8 mouse cellular contexts compared by ENCODE assay signal in the genomic region with DNA sequence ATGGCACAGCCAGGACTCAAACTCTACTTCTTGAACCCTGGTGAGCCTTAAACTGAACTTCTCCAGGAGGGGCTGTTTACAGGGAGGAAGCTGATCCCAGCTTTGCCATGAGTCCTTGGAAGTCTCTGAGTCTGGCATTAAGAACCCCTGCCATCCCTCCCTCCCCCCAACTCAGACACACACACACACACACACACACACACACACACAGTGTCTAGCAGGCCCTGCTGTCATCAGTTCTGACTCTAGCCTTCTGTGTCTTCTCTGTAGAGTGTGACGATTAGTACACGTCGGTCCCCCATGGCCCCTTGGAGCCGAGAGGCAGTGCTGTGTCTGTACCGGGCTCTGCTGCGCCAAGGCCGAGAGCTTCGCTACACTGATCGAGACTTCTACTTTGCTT. TPM values are rescaled to one million over a fixed set of nuclear protein-coding genes. Genes with fewer than 3 reads are reported as not detected.
A peak's percentile ranks its signal among the peaks of the same experiment; 100 is the strongest.
DNase-seq lines count a peak whose midpoint lies in the region; ATAC-seq lines count a peak whose summit lies in the region.

A gene (plus strand): TSS at position 301 of the 400 bp plus-strand sequence.

- WGBS in kidney, embryonic 15.5 days = 95% methylated on average over 9 of the region's 9 CpGs
- 98% methylated on average over 5 of the region's 9 CpGs for WGBS in macrophage (ENCODE audit: missing documents)

- ATAC-seq in kidney, embryonic 15.5 days (replicated peaks; ENCODE audit: low FRiP score) = no peak

- H3K9me3 ChIP-seq in kidney, embryonic 15.5 days (replicated peaks) = no peaks in the 10 kb centered on the region

- peaks cover 49% of the 10 kb centered on the region for H3K79me2 ChIP-seq in macrophage (ENCODE audit: inconsistent target)

- peak within 1 kb of the TSS; percentile 93 for H3K27ac ChIP-seq in kidney, embryonic 15.5 days
- H3K27ac ChIP-seq in brown adipose tissue, adult 24 weeks (replicated peaks; ENCODE audit: low read depth, low read length) = no peak within 1 kb of the TSS
- peak within 1 kb of the TSS; percentile 77 for H3K27ac ChIP-seq in macrophage

- H3K4me2 ChIP-seq in kidney, embryonic 15.5 days = peak within 1 kb of the TSS; percentile 75

- DNase-seq in kidney, postnatal 36 days = no peak
- no peak for DNase-seq in heart, postnatal 4 days
- no peak for DNase-seq in urinary bladder, postnatal 14 days (ENCODE audit: low spot score)
- no peak for DNase-seq in kidney, postnatal 10 days
- DNase-seq in thymus, postnatal 4 days = no peak

- H3K4me1 ChIP-seq in kidney, embryonic 15.5 days = peaks cover 20% of the 10 kb centered on the region
- no peaks in the 10 kb centered on the region for H3K4me1 ChIP-seq in brown adipose tissue, adult 24 weeks (ENCODE audit: control insufficient read depth, insufficient read depth, insufficient read length, low read length)

- peak within 1 kb of the TSS; percentile 98 for H3K4me3 ChIP-seq in kidney, embryonic 15.5 days (replicated peaks)
- H3K4me3 ChIP-seq in brown adipose tissue, adult 24 weeks (ENCODE audit: insufficient read depth, low read depth, low read length) = peak within 1 kb of the TSS; percentile 82
- H3K4me3 ChIP-seq in macrophage (ENCODE audit: inconsistent target) = peak within 1 kb of the TSS; percentile 94

- H3K36me3 ChIP-seq in kidney, embryonic 15.5 days = peaks cover 43% of the 10 kb centered on the region
- H3K36me3 ChIP-seq in macrophage (ENCODE audit: inconsistent target) = peaks cover 37% of the 10 kb centered on the region

- peak within 1 kb of the TSS; percentile 81 for H3K9ac ChIP-seq in kidney, embryonic 15.5 days

- H3K27me3 ChIP-seq in kidney, embryonic 15.5 days = no peaks in the 10 kb centered on the region

RNA-seq across cellular contexts. Expression of the gene that starts here (rescaled TPM):
- not detected in 2 replicates for polyA plus RNA-seq in kidney, embryonic 15.5 days (2015; fragmentation: Nextera tagmentation; extraction: Ambion mirVana)
- polyA plus RNA-seq in brown adipose tissue, adult 24 weeks (2012; ENCODE audit: insufficient read depth, insufficient read length, missing spikeins) = not detected in 2 replicates
- 10 to 100 TPM; 20.3 to 24.3 TPM for total RNA-seq in heart, postnatal 4 days (2021)
- total RNA-seq in macrophage (2018; cell fraction: chromatin; rRNA removed) = not detected
- not detected for total RNA-seq in macrophage (2018; cell fraction: cytosol; rRNA removed)
- total RNA-seq in macrophage (2018; cell fraction: nucleus; rRNA removed) = not detected
- not detected in 3 replicates for polyA plus RNA-seq in macrophage (2018)
